Comparison of ENCODE assay signal across 8 mouse cellular contexts in the genomic region with DNA sequence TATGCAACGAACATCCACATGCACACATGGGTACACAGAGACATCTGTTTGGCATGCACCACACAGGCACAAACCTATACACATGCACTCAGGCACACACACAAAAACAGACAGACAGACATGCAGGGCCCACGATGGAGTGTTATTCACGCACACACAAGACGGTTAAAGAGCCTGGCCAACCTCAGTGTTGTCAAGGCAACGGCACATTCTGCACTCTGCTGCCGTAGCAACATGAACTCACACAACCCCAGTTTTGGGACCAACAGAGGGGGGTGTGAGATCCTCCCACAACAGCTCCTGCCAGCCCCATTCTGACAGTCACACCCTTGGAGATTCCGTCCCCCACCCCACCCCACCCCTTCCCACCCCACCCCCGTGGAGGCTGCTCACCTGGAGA. TPM values are rescaled to one million over a fixed set of nuclear protein-coding genes. Genes with fewer than 3 reads are reported as not detected.
DNase-seq lines count a peak whose midpoint lies in the region; ATAC-seq lines count a peak whose summit lies in the region.

No protein-coding gene starts in this region.

- no peaks in the 10 kb centered on the region for H3K4me1 ChIP-seq in embryonic facial prominence, embryonic 11.5 days (ENCODE audit: control insufficient read depth, insufficient read depth, low read length)
- peaks cover 56% of the 10 kb centered on the region for H3K4me1 ChIP-seq in hindbrain, embryonic 15.5 days (replicated peaks)
- peaks cover 63% of the 10 kb centered on the region for H3K4me1 ChIP-seq in midbrain, embryonic 13.5 days (replicated peaks)
- no peaks in the 10 kb centered on the region for H3K4me1 ChIP-seq in heart, embryonic 11.5 days (ENCODE audit: control insufficient read depth, insufficient read depth, low read length)
- peaks cover 42% of the 10 kb centered on the region for H3K4me1 ChIP-seq in kidney, embryonic 15.5 days

- H3K4me3 ChIP-seq in embryonic facial prominence, embryonic 11.5 days (ENCODE audit: low read depth, low read length) = no peak overlapping the region
- no peak overlapping the region for H3K4me3 ChIP-seq in hindbrain, embryonic 15.5 days
- H3K4me3 ChIP-seq in midbrain, embryonic 13.5 days (replicated peaks) = no peak overlapping the region
- no peak overlapping the region for H3K4me3 ChIP-seq in heart, embryonic 11.5 days (ENCODE audit: low read depth, low read length)
- H3K4me3 ChIP-seq in kidney, embryonic 15.5 days (replicated peaks) = no peak overlapping the region

- H3K9ac ChIP-seq in embryonic facial prominence, embryonic 11.5 days (replicated peaks; ENCODE audit: low read length) = no peak overlapping the region
- no peak overlapping the region for H3K9ac ChIP-seq in hindbrain, embryonic 15.5 days
- H3K9ac ChIP-seq in midbrain, embryonic 13.5 days (replicated peaks) = 0 out of 2 replicates have a peak overlapping the region, but pooled peaks have one; percentile 2
- no peak overlapping the region for H3K9ac ChIP-seq in heart, embryonic 11.5 days (ENCODE audit: low read depth, low read length)
- H3K9ac ChIP-seq in kidney, embryonic 15.5 days = no peak overlapping the region

- peak; percentile 60 for DNase-seq in R1 (ENCODE audit: low read depth, low spot score)
- DNase-seq in embryonic facial prominence, embryonic 11.5 days (ENCODE audit: low spot score) = peak; percentile 20
- DNase-seq in cerebellum, adult 11 months = no peak
- no peak for DNase-seq in cerebellum, postnatal 25 days

- H3K4me2 ChIP-seq in embryonic facial prominence, embryonic 11.5 days (ENCODE audit: low read depth, low read length) = no peak overlapping the region
- H3K4me2 ChIP-seq in hindbrain, embryonic 15.5 days = no peak overlapping the region; the same call in 1 of the 2 replicates
- H3K4me2 ChIP-seq in midbrain, embryonic 13.5 days (replicated peaks) = peak overlapping the region; percentile 22; the same call in 1 of the 2 replicates
- no peak overlapping the region for H3K4me2 ChIP-seq in heart, embryonic 11.5 days
- no peak overlapping the region for H3K4me2 ChIP-seq in kidney, embryonic 15.5 days

- no peak for ATAC-seq in embryonic facial prominence, embryonic 11.5 days (replicated peaks; ENCODE audit: insufficient number of reproducible peaks, low FRiP score, low TSS enrichment, low read depth)
- ATAC-seq in hindbrain, embryonic 15.5 days (ENCODE audit: low FRiP score, low read depth) = peak; percentile 61
- peak; percentile 73 for ATAC-seq in midbrain, embryonic 13.5 days
- no peak for ATAC-seq in heart, embryonic 11.5 days (replicated peaks; ENCODE audit: insufficient number of reproducible peaks, low FRiP score, low TSS enrichment)
- no peak; the same call in 1 of the 2 replicates for ATAC-seq in kidney, embryonic 15.5 days (replicated peaks; ENCODE audit: low FRiP score)

- H3K27ac ChIP-seq in embryonic facial prominence, embryonic 11.5 days (replicated peaks; ENCODE audit: low read depth, low read length) = no peak overlapping the region
- H3K27ac ChIP-seq in hindbrain, embryonic 15.5 days (replicated peaks) = peak overlapping the region; percentile 68
- peak overlapping the region; percentile 76 for H3K27ac ChIP-seq in midbrain, embryonic 13.5 days
- no peak overlapping the region for H3K27ac ChIP-seq in heart, embryonic 11.5 days (ENCODE audit: low read depth, low read length)
- H3K27ac ChIP-seq in kidney, embryonic 15.5 days = no peak overlapping the region

- H3K36me3 ChIP-seq in embryonic facial prominence, embryonic 11.5 days (replicated peaks; ENCODE audit: control insufficient read depth, insufficient read depth, low read depth, low read length) = no peaks in the 10 kb centered on the region
- no peaks in the 10 kb centered on the region for H3K36me3 ChIP-seq in hindbrain, embryonic 15.5 days
- H3K36me3 ChIP-seq in midbrain, embryonic 13.5 days = no peaks in the 10 kb centered on the region
- H3K36me3 ChIP-seq in heart, embryonic 11.5 days (ENCODE audit: control insufficient read depth, insufficient read depth, low read length) = no peaks in the 10 kb centered on the region
- peaks cover 7% of the 10 kb centered on the region; the same call in 1 of the 2 replicates for H3K36me3 ChIP-seq in kidney, embryonic 15.5 days

- no peaks in the 10 kb centered on the region for H3K9me3 ChIP-seq in embryonic facial prominence, embryonic 11.5 days (replicated peaks; ENCODE audit: control insufficient read depth, low read length)
- H3K9me3 ChIP-seq in hindbrain, embryonic 15.5 days = no peaks in the 10 kb centered on the region
- no peaks in the 10 kb centered on the region for H3K9me3 ChIP-seq in midbrain, embryonic 13.5 days
- no peaks in the 10 kb centered on the region for H3K9me3 ChIP-seq in heart, embryonic 11.5 days (replicated peaks; ENCODE audit: control insufficient read depth, low read length)
- no peaks in the 10 kb centered on the region for H3K9me3 ChIP-seq in kidney, embryonic 15.5 days (replicated peaks)

- whole genome bisulfite sequencing in embryonic facial prominence, embryonic 11.5 days = 61% methylated on average over 8 of the region's 8 CpGs
- 15% methylated on average over 8 of the region's 8 CpGs for WGBS in hindbrain, embryonic 15.5 days
- WGBS in midbrain, embryonic 13.5 days = 17% methylated on average over 8 of the region's 8 CpGs
- WGBS in heart, embryonic 11.5 days (ENCODE audit: insufficient replicate concordance) = 74% methylated on average over 8 of the region's 8 CpGs
- WGBS in kidney, embryonic 15.5 days = 48% methylated on average over 8 of the region's 8 CpGs

- no peaks in the 10 kb centered on the region for H3K27me3 ChIP-seq in embryonic facial prominence, embryonic 11.5 days (ENCODE audit: control insufficient read depth, insufficient read depth, low read length)
- no peaks in the 10 kb centered on the region for H3K27me3 ChIP-seq in hindbrain, embryonic 15.5 days
- H3K27me3 ChIP-seq in midbrain, embryonic 13.5 days = no peaks in the 10 kb centered on the region
- H3K27me3 ChIP-seq in heart, embryonic 11.5 days (ENCODE audit: control insufficient read depth, insufficient read depth, low read length) = no peaks in the 10 kb centered on the region
- H3K27me3 ChIP-seq in kidney, embryonic 15.5 days = no peaks in the 10 kb centered on the region

RNA-seq across cellular contexts. Expression of a gene that starts 12.0 kb away (rescaled TPM):
- polyA plus RNA-seq in embryonic facial prominence, embryonic 11.5 days (2014; fragmentation: Nextera tagmentation; extraction: Ambion mirVana) = 0.42 and 0.82 TPM in 2 replicates
- 7.6 and 8.6 TPM in 2 replicates for polyA plus RNA-seq in hindbrain, embryonic 15.5 days (2015; fragmentation: Nextera tagmentation; extraction: Ambion mirVana)
- 6.0 and 7.5 TPM in 2 replicates for polyA plus RNA-seq in midbrain, embryonic 13.5 days (2015; fragmentation: Nextera tagmentation; extraction: Ambion mirVana)
- 0.57 and 0.72 TPM in 2 replicates for polyA plus RNA-seq in heart, embryonic 11.5 days (2014; fragmentation: Nextera tagmentation; extraction: Ambion mirVana)
- 5.1 and 5.7 TPM in 2 replicates for polyA plus RNA-seq in kidney, embryonic 15.5 days (2015; fragmentation: Nextera tagmentation; extraction: Ambion mirVana)

RNA-seq across cellular contexts. Expression of a gene that starts 25.4 kb away (rescaled TPM):
- 27.1 and 28.8 TPM in 2 replicates for polyA plus RNA-seq in embryonic facial prominence, embryonic 11.5 days (2014; fragmentation: Nextera tagmentation; extraction: Ambion mirVana)
- 16.2 and 17.9 TPM in 2 replicates for polyA plus RNA-seq in hindbrain, embryonic 15.5 days (2015; fragmentation: Nextera tagmentation; extraction: Ambion mirVana)
- polyA plus RNA-seq in midbrain, embryonic 13.5 days (2015; fragmentation: Nextera tagmentation; extraction: Ambion mirVana) = 17.3 and 19.5 TPM in 2 replicates
- polyA plus RNA-seq in heart, embryonic 11.5 days (2014; fragmentation: Nextera tagmentation; extraction: Ambion mirVana) = 19.3 and 21.9 TPM in 2 replicates
- 39.9 and 43.3 TPM in 2 replicates for polyA plus RNA-seq in kidney, embryonic 15.5 days (2015; fragmentation: Nextera tagmentation; extraction: Ambion mirVana)

RNA-seq across cellular contexts. Expression of a gene that starts 29.9 kb away (rescaled TPM):
- 0.18 and 0.27 TPM in 2 replicates for polyA plus RNA-seq in embryonic facial prominence, embryonic 11.5 days (2014; fragmentation: Nextera tagmentation; extraction: Ambion mirVana)
- polyA plus RNA-seq in hindbrain, embryonic 15.5 days (2015; fragmentation: Nextera tagmentation; extraction: Ambion mirVana) = 0.22 and 0.43 TPM in 2 replicates
- polyA plus RNA-seq in midbrain, embryonic 13.5 days (2015; fragmentation: Nextera tagmentation; extraction: Ambion mirVana) = 0.13 TPM in 1 of 2 replicates, not detected in the other
- polyA plus RNA-seq in heart, embryonic 11.5 days (2014; fragmentation: Nextera tagmentation; extraction: Ambion mirVana) = 0.17 and 0.21 TPM in 2 replicates
- polyA plus RNA-seq in kidney, embryonic 15.5 days (2015; fragmentation: Nextera tagmentation; extraction: Ambion mirVana) = 0.60 and 1.2 TPM in 2 replicates

RNA-seq across cellular contexts. Expression of a gene that starts 49.4 kb away (rescaled TPM):
- polyA plus RNA-seq in embryonic facial prominence, embryonic 11.5 days (2014; fragmentation: Nextera tagmentation; extraction: Ambion mirVana) = 5.4 and 6.4 TPM in 2 replicates
- polyA plus RNA-seq in hindbrain, embryonic 15.5 days (2015; fragmentation: Nextera tagmentation; extraction: Ambion mirVana) = 19.7 and 27.1 TPM in 2 replicates
- polyA plus RNA-seq in midbrain, embryonic 13.5 days (2015; fragmentation: Nextera tagmentation; extraction: Ambion mirVana) = 12.7 and 13.9 TPM in 2 replicates
- 6.3 and 7.2 TPM in 2 replicates for polyA plus RNA-seq in heart, embryonic 11.5 days (2014; fragmentation: Nextera tagmentation; extraction: Ambion mirVana)
- 9.8 and 13.2 TPM in 2 replicates for polyA plus RNA-seq in kidney, embryonic 15.5 days (2015; fragmentation: Nextera tagmentation; extraction: Ambion mirVana)

RNA-seq across cellular contexts. Expression of a gene that starts 57.4 kb away (rescaled TPM):
- 1.6 and 1.7 TPM in 2 replicates for polyA plus RNA-seq in embryonic facial prominence, embryonic 11.5 days (2014; fragmentation: Nextera tagmentation; extraction: Ambion mirVana)
- polyA plus RNA-seq in hindbrain, embryonic 15.5 days (2015; fragmentation: Nextera tagmentation; extraction: Ambion mirVana) = 2.6 and 2.9 TPM in 2 replicates
- polyA plus RNA-seq in midbrain, embryonic 13.5 days (2015; fragmentation: Nextera tagmentation; extraction: Ambion mirVana) = 1.7 TPM in 2 replicates
- polyA plus RNA-seq in heart, embryonic 11.5 days (2014; fragmentation: Nextera tagmentation; extraction: Ambion mirVana) = 7.2 and 7.5 TPM in 2 replicates
- 4.1 and 5.4 TPM in 2 replicates for polyA plus RNA-seq in kidney, embryonic 15.5 days (2015; fragmentation: Nextera tagmentation; extraction: Ambion mirVana)

Comparison
In these comparisons a context has a peak if more than half of its experiments do, and no peak if none do; other contexts are left out.
1. DNase-seq: peak in R1 (single experiment) and embryonic facial prominence, embryonic 11.5 days (single experiment); none in cerebellum, adult 11 months (single experiment) and cerebellum, postnatal 25 days (0 of 2).
2. ATAC-seq: peak in hindbrain, embryonic 15.5 days (single experiment) and midbrain, embryonic 13.5 days (single experiment); none in embryonic facial prominence, embryonic 11.5 days (single experiment), heart, embryonic 11.5 days (single experiment) and kidney, embryonic 15.5 days (single experiment).
3. H3K27ac ChIP-seq: peak in hindbrain, embryonic 15.5 days (single experiment) and midbrain, embryonic 13.5 days (single experiment); none in embryonic facial prominence, embryonic 11.5 days (single experiment), heart, embryonic 11.5 days (single experiment) and kidney, embryonic 15.5 days (single experiment).